Mouse (Mus musculus): ENCODE measurements around the gene Cblc. TPM values are rescaled to one million over a fixed set of nuclear protein-coding genes. Genes with fewer than 3 reads are reported as not detected.

Cblc gene
- total RNA-seq (2014; rRNA removed) (not detected in 2 replicates), polyA plus RNA-seq (2015; fragmentation: Nextera tagmentation; extraction: Ambion mirVana) (0.46 and 0.55 TPM in 2 replicates)

- no peak within 1 kb of the TSS for H3K9ac ChIP-seq (replicated peaks; ENCODE audit: low read length)
- WGBS: 3% methylated on average over 32 of the region's 32 CpGs
- H3K36me3 ChIP-seq (ENCODE audit: insufficient read depth, low read length): no peaks in the 10 kb centered on the region
- H3K27ac ChIP-seq: no peak within 1 kb of the TSS
- no peak within 1 kb of the TSS for H3K4me3 ChIP-seq (ENCODE audit: low read length)
- H3K9me3 ChIP-seq (ENCODE audit: low read length): no peaks in the 10 kb centered on the region
- TF ChIP-seq CTCF (IDR thresholded peaks at IDR 0.05; ENCODE audit: low read depth): peak; percentile 82
- DNase-seq (ENCODE audit: low spot score) (peak; percentile 41), ATAC-seq (peak; percentile 46; the same call in 1 of the 2 replicates)
- H3K4me2 ChIP-seq (ENCODE audit: low read depth, low read length): no peak within 1 kb of the TSS
- peaks cover 21% of the 10 kb centered on the region for H3K27me3 ChIP-seq (ENCODE audit: insufficient read depth, low read length)
- no peaks in the 10 kb centered on the region for H3K4me1 ChIP-seq (ENCODE audit: insufficient read depth, low read length)
Measured at GRCm38 (mm10) chr7:19796697-19797588, at the start of gene Cblc. Cblc (minus strand) TSS chr7:19796809.

DNA sequence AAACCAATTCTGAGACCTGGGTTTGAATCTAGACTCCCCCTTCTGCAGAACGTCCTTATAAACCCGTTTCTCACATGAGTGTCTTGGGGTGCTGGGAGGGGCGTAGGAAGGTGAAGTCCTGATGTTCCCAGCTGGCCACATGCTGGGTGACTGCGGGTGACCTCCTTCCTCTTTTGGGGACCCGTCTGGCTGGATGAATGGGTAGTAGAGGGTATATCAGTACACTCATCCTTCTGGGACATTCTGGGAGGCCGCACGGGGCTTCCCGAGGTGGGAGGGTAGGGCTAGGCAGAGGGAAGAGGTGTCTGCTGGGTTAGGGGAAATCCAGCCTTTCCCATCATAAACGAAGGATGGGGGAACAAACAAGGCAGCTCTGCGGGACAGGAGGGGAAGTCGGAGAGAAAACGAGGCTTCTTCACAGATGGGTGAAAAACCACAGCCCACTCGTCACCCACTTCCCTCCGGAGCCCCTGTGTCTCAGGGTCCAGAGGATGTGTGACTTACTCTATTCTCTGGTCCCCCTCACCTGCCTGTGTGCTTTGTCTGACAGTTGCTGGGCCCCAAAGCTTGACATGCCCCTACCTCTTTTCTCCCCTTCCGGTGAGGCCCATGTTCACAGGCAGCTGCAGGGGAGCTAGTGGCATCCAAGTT lies 48.0 kb upstream of the Cblc start:
- no peaks in the 10 kb centered on the region for H3K9me3 ChIP-seq (ENCODE audit: low read length)
- no peaks in the 10 kb centered on the region for H3K4me1 ChIP-seq (ENCODE audit: insufficient read depth, low read length)
- H3K4me3 ChIP-seq (ENCODE audit: low read length): no peak overlapping the region
- no peak for ATAC-seq
- DNase-seq (ENCODE audit: low spot score): no peak
- WGBS: 66% methylated on average over 15 of the region's 15 CpGs
- no peak overlapping the region for H3K27ac ChIP-seq
- no peak overlapping the region for H3K9ac ChIP-seq (replicated peaks; ENCODE audit: low read length)
- H3K36me3 ChIP-seq (ENCODE audit: insufficient read depth, low read length): no peaks in the 10 kb centered on the region
- H3K27me3 ChIP-seq (ENCODE audit: insufficient read depth, low read length): 0 out of 2 replicates have a peak, but pooled peaks cover 6% of the 10 kb centered on the region
- TF ChIP-seq CTCF (IDR thresholded peaks at IDR 0.05; ENCODE audit: low read depth): no peak
- no peak overlapping the region for H3K4me2 ChIP-seq (ENCODE audit: low read depth, low read length)

GRCm38 (mm10) chr7:19843561-19843960 lies 47.0 kb upstream of the Cblc start:
- peak; percentile 87 for TF ChIP-seq CTCF (IDR thresholded peaks at IDR 0.05; ENCODE audit: low read depth)
- no peak overlapping the region for H3K4me3 ChIP-seq (ENCODE audit: low read length)
- H3K4me1 ChIP-seq (ENCODE audit: insufficient read depth, low read length): no peaks in the 10 kb centered on the region
- no peak overlapping the region for H3K27ac ChIP-seq
- H3K27me3 ChIP-seq (ENCODE audit: insufficient read depth, low read length): 0 out of 2 replicates have a peak, but pooled peaks cover 6% of the 10 kb centered on the region
- DNase-seq (ENCODE audit: low spot score): peak; percentile 68
- H3K9me3 ChIP-seq (ENCODE audit: low read length): no peaks in the 10 kb centered on the region
- no peak overlapping the region for H3K9ac ChIP-seq (replicated peaks; ENCODE audit: low read length)
- H3K36me3 ChIP-seq (ENCODE audit: insufficient read depth, low read length): no peaks in the 10 kb centered on the region
- H3K4me2 ChIP-seq (ENCODE audit: low read depth, low read length): no peak overlapping the region
- ATAC-seq: peak; percentile 78
- WGBS: 3% methylated on average over 11 of the region's 11 CpGs

DNA sequence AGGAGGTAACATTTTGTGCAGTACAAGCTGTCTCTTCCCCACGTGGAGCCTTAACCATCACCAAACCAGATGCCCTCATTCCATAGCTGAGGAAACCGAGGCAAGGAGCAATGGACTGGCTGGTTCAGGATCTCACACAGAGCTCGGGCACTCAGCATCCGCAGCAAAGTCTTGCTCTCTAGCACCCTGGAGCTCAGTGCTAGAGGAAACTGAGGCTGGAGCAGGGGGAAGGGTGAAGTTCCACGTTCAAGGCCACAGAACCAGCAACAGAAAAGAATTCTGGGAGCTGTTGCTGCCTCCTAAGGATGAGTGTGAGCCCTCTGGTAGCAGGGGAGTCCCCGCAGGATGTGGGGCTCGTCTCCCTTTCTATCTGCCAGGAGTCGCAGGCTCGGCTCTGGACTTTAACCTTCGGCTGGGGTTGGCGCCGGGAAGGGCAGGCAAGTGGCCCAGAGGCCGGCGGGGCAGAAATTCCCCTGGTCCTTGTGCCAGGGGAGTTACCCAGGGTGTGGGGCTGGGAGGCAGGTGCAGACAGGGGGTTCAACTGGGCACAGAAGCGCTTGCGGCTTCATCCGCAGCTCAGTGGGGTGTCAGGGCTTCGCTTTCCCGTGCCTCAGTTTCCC lies 46.4 kb upstream of the Cblc start:
- no peaks in the 10 kb centered on the region for H3K4me1 ChIP-seq (ENCODE audit: insufficient read depth, low read length)
- TF ChIP-seq CTCF (IDR thresholded peaks at IDR 0.05; ENCODE audit: low read depth): no peak
- no peaks in the 10 kb centered on the region for H3K36me3 ChIP-seq (ENCODE audit: insufficient read depth, low read length)
- no peak overlapping the region for H3K4me2 ChIP-seq (ENCODE audit: low read depth, low read length)
- no peak overlapping the region for H3K4me3 ChIP-seq (ENCODE audit: low read length)
- no peak for DNase-seq (ENCODE audit: low spot score)
- WGBS: 29% methylated on average over 19 of the region's 19 CpGs
- H3K27ac ChIP-seq: no peak overlapping the region
- H3K9ac ChIP-seq (replicated peaks; ENCODE audit: low read length): no peak overlapping the region
- ATAC-seq: no peak
- 0 out of 2 replicates have a peak, but pooled peaks cover 6% of the 10 kb centered on the region for H3K27me3 ChIP-seq (ENCODE audit: insufficient read depth, low read length)
- H3K9me3 ChIP-seq (ENCODE audit: low read length): no peaks in the 10 kb centered on the region

DNA sequence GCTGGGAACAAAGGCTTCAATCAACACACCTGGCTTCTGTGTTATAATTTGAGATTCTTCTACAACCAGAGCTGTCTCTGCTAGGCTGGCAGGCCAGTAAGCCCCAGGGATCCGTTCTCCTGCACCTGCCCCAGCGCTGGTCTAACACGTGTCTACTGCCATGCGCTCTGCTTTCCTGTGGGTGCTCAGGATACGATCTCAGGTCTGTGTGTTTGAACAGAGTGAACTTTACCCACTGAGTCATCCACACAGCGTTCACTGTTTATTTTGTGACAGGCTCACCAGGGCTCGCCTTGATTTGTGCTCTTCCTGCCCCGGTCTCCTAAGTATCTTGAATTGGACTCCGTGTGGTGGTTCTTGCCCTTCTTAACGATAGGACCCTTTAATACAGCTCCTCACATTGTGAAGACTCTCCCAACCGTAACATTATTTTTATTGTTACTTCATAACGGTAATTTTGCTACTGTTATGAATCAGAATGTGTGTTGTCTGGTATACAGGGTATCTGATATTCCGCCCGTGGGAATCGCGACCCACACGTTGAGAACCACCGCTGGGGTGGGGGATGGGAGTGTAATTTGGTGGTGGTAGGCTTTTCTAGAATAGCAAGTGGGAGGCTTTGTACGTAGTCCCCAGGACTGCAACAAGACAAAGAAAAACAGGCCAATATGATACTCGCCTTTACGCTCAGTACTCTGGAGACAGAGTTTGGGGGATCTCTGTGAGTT lies 45.2 kb upstream of the Cblc start:
- no peak overlapping the region for H3K9ac ChIP-seq (replicated peaks; ENCODE audit: low read length)
- H3K9me3 ChIP-seq (ENCODE audit: low read length): no peaks in the 10 kb centered on the region
- H3K4me2 ChIP-seq (ENCODE audit: low read depth, low read length): no peak overlapping the region
- H3K4me1 ChIP-seq (ENCODE audit: insufficient read depth, low read length): no peaks in the 10 kb centered on the region
- TF ChIP-seq CTCF (IDR thresholded peaks at IDR 0.05; ENCODE audit: low read depth): no peak
- ATAC-seq (no peak), DNase-seq (ENCODE audit: low spot score) (no peak)
- no peak overlapping the region for H3K27ac ChIP-seq
- 79% methylated on average over 21 of the region's 21 CpGs for WGBS
- 0 out of 2 replicates have a peak, but pooled peaks cover 6% of the 10 kb centered on the region for H3K27me3 ChIP-seq (ENCODE audit: insufficient read depth, low read length)
- H3K36me3 ChIP-seq (ENCODE audit: insufficient read depth, low read length): no peaks in the 10 kb centered on the region
- H3K4me3 ChIP-seq (ENCODE audit: low read length): no peak overlapping the region

DNA sequence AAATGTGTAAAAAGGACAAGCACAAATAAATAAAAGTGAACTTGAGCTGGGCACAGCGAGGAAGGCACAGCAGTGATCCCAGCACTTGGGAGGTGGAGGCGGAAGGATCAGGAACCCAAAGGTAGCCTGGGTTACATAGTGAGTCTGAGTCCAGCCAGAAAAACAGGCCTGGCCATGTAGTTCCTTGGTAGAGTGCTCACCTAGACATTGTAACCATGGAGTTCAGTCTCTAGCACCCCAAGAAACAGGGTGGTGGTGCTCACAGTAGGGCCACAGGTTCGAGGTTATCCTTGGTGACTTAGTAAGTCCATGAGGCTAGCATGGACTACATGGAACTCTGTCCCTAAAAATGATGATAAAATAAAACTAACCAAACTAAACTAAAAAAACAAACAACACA lies 44.3 kb upstream of the Cblc start:
- Histone ChIP-seq H3K9ac (replicated peaks; ENCODE audit: low read length) (no peak overlapping the region), H3K36me3 (ENCODE audit: insufficient read depth, low read length) (no peaks in the 10 kb centered on the region), H3K27ac (no peak overlapping the region), H3K4me1 (ENCODE audit: insufficient read depth, low read length) (no peaks in the 10 kb centered on the region), H3K9me3 (ENCODE audit: low read length) (no peaks in the 10 kb centered on the region), H3K4me3 (ENCODE audit: low read length) (no peak overlapping the region), H3K4me2 (ENCODE audit: low read depth, low read length) (no peak overlapping the region), H3K27me3 (ENCODE audit: insufficient read depth, low read length) (0 out of 2 replicates have a peak, but pooled peaks cover 6% of the 10 kb centered on the region)
- ATAC-seq (no peak), DNase-seq (ENCODE audit: low spot score) (no peak)
- no peak for TF ChIP-seq CTCF (IDR thresholded peaks at IDR 0.05; ENCODE audit: low read depth)
- 77% methylated on average over 3 of the region's 3 CpGs for WGBS

Measured in hindbrain, postnatal 0 days (tissue).